Mouse (Mus musculus) CH12.LX (cell line): ENCODE measurements at regions not wholly inside any gene's neighbourhood (a gene's known extent, or its start where the extent isn't known, plus 50 kb on each side); places are given as distances from the start of the nearest gene placed in this dataset.

ENCODE experiments used
- DNase-seq: peaks from one replicate; pipeline ENCODE4 v3.0.0-alpha.2; 2013; ENCODE audit errors: extremely low read depth
- H3K27ac ChIP-seq: 2 replicates; pipeline ENCODE4 v1.5.1; 2012; ENCODE audit warnings: low read depth, mild to moderate bottlenecking, control low read depth, moderate library complexity; ENCODE audit not compliant: insufficient read depth
- H3K27me3 ChIP-seq: replicated peaks from 2 replicates; pipeline ENCODE3; 2012; ENCODE audit warnings: inconsistent platforms
- H3K36me3 ChIP-seq, 2 experiments: replicated peaks in 1 of 2; 2 replicates each; pipeline versions ENCODE3 to v1.6.1; 2012; ENCODE audit warnings: inconsistent platforms in 1 of 2, low read length in 1 of 2, mild to moderate bottlenecking in 1 of 2, mixed read lengths in 1 of 2, moderate library complexity in 1 of 2; ENCODE audit not compliant: control insufficient read depth in 1 of 2, insufficient read depth in 1 of 2
- H3K4me1 ChIP-seq, 2 experiments: 2 replicates each; pipeline ENCODE4 v1.6.1; 2012; ENCODE audit warnings: inconsistent platforms in 1 of 2, moderate library complexity in 1 of 2; ENCODE audit not compliant: insufficient read depth in 2 of 2, control insufficient read depth in 1 of 2
- H3K4me2 ChIP-seq: 2 replicates; pipeline ENCODE4 v1.6.1; 2012; ENCODE audit warnings: low read depth, mild to moderate bottlenecking, control low read depth; ENCODE audit not compliant: poor library complexity, insufficient read depth, severe bottlenecking
- H3K4me3 ChIP-seq, 3 experiments: fragments of 150-350 bp in 1 of 3; sonication (generic) in 1 of 3; replicated peaks in 1 of 3; 2 replicates each; pipeline versions ENCODE3 to v1.5.1; 2011 to 2012; ENCODE audit warnings: low read depth in 2 of 3, low read length in 2 of 3, mild to moderate bottlenecking in 2 of 3, moderate library complexity in 2 of 3, control low read depth in 1 of 3, improper control_type of control experiment in 1 of 3, inconsistent platforms in 1 of 3, mixed read lengths in 1 of 3; ENCODE audit not compliant: poor library complexity in 1 of 3
- H3K79me2 ChIP-seq: replicated peaks from 2 replicates; pipeline ENCODE4 v1.6.1; 2012; ENCODE audit warnings: mild to moderate bottlenecking, moderate library complexity; ENCODE audit not compliant: control insufficient read depth, poor library complexity, insufficient read depth, severe bottlenecking; ENCODE audit errors: extremely low read depth
- H3K9ac ChIP-seq: 2 replicates; pipeline ENCODE4 v1.6.1; 2012; ENCODE audit warnings: low read depth, mild to moderate bottlenecking, control low read depth, moderate library complexity; ENCODE audit not compliant: insufficient read depth
- H3K9me3 ChIP-seq: replicated peaks from 2 replicates; pipeline ENCODE3; 2012; ENCODE audit warnings: low read length, inconsistent platforms, mixed read lengths
- CHD1 ChIP-seq: IDR thresholded peaks from 2 replicates; pipeline ENCODE4 v1.6.1; 2012; ENCODE audit warnings: low read depth, low read length, improper control_type of control experiment, inconsistent platforms
- CHD2 ChIP-seq: IDR thresholded peaks from 2 replicates; pipeline ENCODE4 v1.6.1; 2011; ENCODE audit warnings: low read length, improper control_type of control experiment
- E2F4 ChIP-seq: IDR thresholded peaks from 2 replicates; pipeline ENCODE4 v1.6.1; 2011; ENCODE audit warnings: low read depth, low read length, improper control_type of control experiment; ENCODE audit not compliant: insufficient replicate concordance
- ELF1 ChIP-seq: IDR thresholded peaks from 2 replicates; pipeline ENCODE4 v1.6.1; 2014; ENCODE audit warnings: low read depth, mild to moderate bottlenecking, inconsistent platforms, low read length, improper control_type of control experiment
- EP300 ChIP-seq: IDR thresholded peaks from 2 replicates; pipeline ENCODE4 v1.6.1; 2011; ENCODE audit warnings: low read length, improper control_type of control experiment
- ETS1 ChIP-seq: conservative IDR thresholded peaks from 2 replicates; pipeline ENCODE4 v1.6.1; 2012; ENCODE audit warnings: low read depth, mild to moderate bottlenecking, inconsistent platforms, low read length, improper control_type of control experiment, moderate library complexity
- HCFC1 ChIP-seq: IDR thresholded peaks from 2 replicates; pipeline ENCODE4 v1.6.1; 2012; ENCODE audit warnings: low read depth, mild to moderate bottlenecking, inconsistent platforms, low read length, improper control_type of control experiment
- IRF4 ChIP-seq: IDR thresholded peaks from 2 replicates; pipeline ENCODE4 v1.6.1; 2014; ENCODE audit warnings: low read depth, mild to moderate bottlenecking, inconsistent platforms, low read length, improper control_type of control experiment
- JUND ChIP-seq: conservative IDR thresholded peaks from 2 replicates; pipeline ENCODE4 v1.6.1; 2011; ENCODE audit warnings: low read depth, low read length, improper control_type of control experiment
- KAT2A ChIP-seq: IDR thresholded peaks from 2 replicates; pipeline ENCODE4 v1.6.1; 2012; ENCODE audit warnings: low read length, improper control_type of control experiment, inconsistent platforms; ENCODE audit not compliant: insufficient replicate concordance
- MEF2A ChIP-seq: IDR thresholded peaks from 2 replicates; pipeline ENCODE4 v1.6.1; 2014; ENCODE audit warnings: low read depth, mild to moderate bottlenecking, inconsistent platforms, low read length, improper control_type of control experiment, borderline replicate concordance
- NRF1 ChIP-seq: IDR thresholded peaks from 2 replicates; pipeline ENCODE4 v1.6.1; 2014; ENCODE audit warnings: low read depth, mild to moderate bottlenecking, inconsistent platforms, low read length, improper control_type of control experiment, moderate library complexity
- PAX5 ChIP-seq: IDR thresholded peaks from 2 replicates; pipeline ENCODE4 v1.6.1; 2012; ENCODE audit warnings: low read length, inconsistent platforms, mixed read lengths
- SMC3 ChIP-seq: IDR thresholded peaks from 2 replicates; pipeline ENCODE4 v1.6.1; 2011; ENCODE audit warnings: low read depth, low read length, improper control_type of control experiment
- TCF12 ChIP-seq: IDR thresholded peaks from 2 replicates; pipeline ENCODE4 v1.6.1; 2014; ENCODE audit warnings: low read depth, mild to moderate bottlenecking, inconsistent platforms, low read length, improper control_type of control experiment
- dilution Hi-C: fragments of 300-500 bp; cut with MboI; formaldehyde crosslinking; loops from 2 replicates; pipeline ENCODE4 v1.14.3; 2020; ENCODE audit warnings: low sequenced_read_pairs; ENCODE audit not compliant: extremely low pct_unique_long_range_greater_than_20kb, extremely low pct_ligation_motif_present
- in situ Hi-C: fragments of 300-500 bp; cut with MboI; formaldehyde crosslinking; loops from 3 replicates; pipeline ENCODE4 v1.14.3; 2019; ENCODE audit warnings: low sequenced_read_pairs, low pct_ligation_motif_present, low pct_unique_long_range_greater_than_20kb, mixed read lengths

DNA sequence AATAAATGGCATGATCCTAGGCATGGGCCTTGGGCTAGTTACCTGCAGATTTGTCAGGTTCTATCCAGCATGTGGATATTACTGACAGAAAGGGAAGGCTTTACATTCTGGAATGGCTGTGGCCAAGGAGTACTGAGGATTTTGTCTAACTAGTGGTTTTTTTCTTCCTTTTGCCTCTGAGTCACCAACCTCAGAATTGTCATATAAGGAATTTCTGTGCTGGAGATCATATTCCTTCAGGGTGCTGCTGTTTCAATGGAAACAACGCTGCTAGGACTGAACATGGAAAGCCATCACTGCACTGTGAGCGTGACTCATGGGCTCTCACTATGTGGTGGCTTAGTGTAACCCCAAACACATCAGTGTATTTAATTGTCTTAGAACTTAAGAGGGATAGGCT is 137.0 kb upstream of the Fam19a1 start:
- dilution Hi-C loops = no loop called here
- Histone ChIP-seq H3K27me3 (no peaks in the 10 kb centered on the region), H3K9ac (no peak overlapping the region), H3K4me1 (no peaks in the 10 kb centered on the region), H3K9me3 (peaks cover 8% of the 10 kb centered on the region), H3K4me3 (no peak overlapping the region), H3K27ac (no peak overlapping the region), H3K79me2 (no peaks in the 10 kb centered on the region), H3K4me2 (no peak overlapping the region), H3K36me3 (no peaks in the 10 kb centered on the region)
- DNase-seq = no peak
- in situ Hi-C loops = no loop called here
- no peak for TF ChIP-seq MEF2A
- no peak for TF ChIP-seq SMC3
- TF ChIP-seq E2F4 = no peak
- no peak for TF ChIP-seq PAX5
- no peak for TF ChIP-seq HCFC1
- TF ChIP-seq IRF4 = no peak
- TF ChIP-seq CHD1 = no peak

DNA sequence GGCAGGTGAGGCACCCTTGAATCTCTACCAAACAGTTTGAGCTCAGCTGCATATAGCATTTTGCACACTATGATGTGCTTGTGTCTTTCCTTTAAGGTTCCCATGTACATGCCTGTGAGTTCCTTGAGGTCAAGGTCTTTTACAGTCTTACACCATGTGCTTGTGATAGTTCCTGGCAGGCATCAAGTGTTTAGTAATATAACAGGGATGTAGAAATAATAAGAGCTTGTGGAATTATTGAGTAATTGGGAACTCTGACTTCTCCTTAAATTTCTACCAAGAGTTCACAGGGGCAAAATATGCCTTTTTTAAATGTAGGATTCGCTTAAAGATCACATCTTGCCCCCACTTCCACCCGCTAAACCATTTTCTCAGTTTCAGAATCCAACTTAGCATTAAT is 115.9 kb upstream of the Fam19a1 start:
- dilution Hi-C loops = no loop called here

DNA sequence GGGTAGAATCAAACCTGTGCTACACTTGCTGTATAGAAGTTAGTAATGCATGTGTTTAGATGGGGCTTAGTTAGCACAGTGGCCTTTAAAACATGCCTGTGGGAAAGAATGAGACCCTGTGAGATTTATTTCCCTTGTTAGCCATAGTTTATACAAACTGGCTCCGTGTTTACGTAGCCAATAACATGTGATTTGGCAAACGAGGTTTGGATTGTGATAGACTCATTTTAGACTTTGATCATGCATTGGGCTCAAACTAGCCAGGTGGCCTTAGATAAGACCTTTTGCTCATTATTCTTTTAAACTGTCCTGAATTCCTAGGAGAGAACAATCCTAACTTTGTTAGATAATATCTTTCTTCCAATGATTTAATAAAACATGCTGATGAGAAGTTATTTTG is 115.2 kb upstream of the Fam19a1 start:
- Histone ChIP-seq H3K4me1 (no peaks in the 10 kb centered on the region), H3K79me2 (no peaks in the 10 kb centered on the region), H3K4me3 (no peak overlapping the region), H3K27me3 (no peaks in the 10 kb centered on the region), H3K9ac (no peak overlapping the region), H3K27ac (no peak overlapping the region), H3K9me3 (peaks cover 4% of the 10 kb centered on the region), H3K36me3 (no peaks in the 10 kb centered on the region), H3K4me2 (no peak overlapping the region)
- no peak for TF ChIP-seq IRF4
- TF ChIP-seq CHD2 = no peak
- no peak for DNase-seq
- dilution Hi-C loops (no loop called here), in situ Hi-C loops (no loop called here)

More for the DNA sequence above, 115.9 kb upstream of the Fam19a1 start:
- Histone ChIP-seq H3K4me3 (no peak overlapping the region), H3K9me3 (peaks cover 4% of the 10 kb centered on the region), H3K27ac (no peak overlapping the region), H3K4me1 (no peaks in the 10 kb centered on the region), H3K9ac (no peak overlapping the region), H3K4me2 (no peak overlapping the region), H3K79me2 (no peaks in the 10 kb centered on the region), H3K27me3 (no peaks in the 10 kb centered on the region), H3K36me3 (no peaks in the 10 kb centered on the region)
- in situ Hi-C loops = no loop called here
- TF ChIP-seq ELF1 = no peak
- no peak for TF ChIP-seq JUND
- no peak for TF ChIP-seq NRF1
- no peak for TF ChIP-seq CHD2
- no peak for TF ChIP-seq TCF12
- no peak for TF ChIP-seq KAT2A
- TF ChIP-seq EP300 = no peak
- TF ChIP-seq ETS1 = no peak
- no peak for DNase-seq
